Mouse (Mus musculus) brain, embryonic 18.5 days (tissue): ENCODE measurements around the gene Clstn2.

ENCODE experiments used
- DNase-seq: peaks from one replicate; pipeline ENCODE4 v3.0.0-alpha.2; 2012; ENCODE audit warnings: low read depth, low spot score

The Clstn2 gene

DNA sequence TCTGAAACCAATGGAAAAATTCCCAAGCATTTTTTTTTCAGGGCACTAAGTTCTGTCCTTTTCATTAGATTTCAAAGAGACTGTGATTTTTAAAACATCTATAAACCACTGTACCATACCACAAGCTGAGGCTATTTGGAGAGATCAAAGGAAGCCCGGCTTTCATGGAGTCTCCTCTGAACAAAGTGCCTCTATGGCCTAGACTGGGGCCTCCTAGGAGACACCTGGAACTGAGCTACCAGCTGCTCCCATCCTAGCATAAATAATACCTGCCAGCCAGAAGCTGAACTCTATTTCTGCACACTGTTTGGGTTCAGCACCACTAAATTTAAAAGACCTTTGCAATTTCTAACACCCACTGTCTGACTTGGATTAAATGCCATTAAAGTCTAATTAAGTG is 257.2 kb downstream of the Clstn2 start:
- DNase-seq = no peak

DNA sequence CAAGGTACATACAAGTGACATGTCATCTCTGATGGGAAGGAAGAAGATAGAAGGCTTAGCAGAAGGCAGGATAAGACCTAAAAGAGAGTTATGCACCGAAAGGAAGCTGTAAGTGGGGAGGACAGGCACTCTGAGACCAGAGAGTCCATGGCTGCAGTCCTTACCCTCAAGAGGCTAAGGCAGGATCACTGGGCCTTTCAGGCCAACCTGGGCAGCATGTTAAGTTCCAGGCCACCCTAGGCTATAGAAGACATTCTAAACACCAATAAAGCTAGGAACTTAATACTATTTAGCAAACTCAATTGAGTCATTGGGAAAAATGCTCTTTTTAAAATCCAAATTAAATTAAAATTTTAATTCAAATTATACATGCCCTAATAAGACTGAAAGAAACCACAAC is 258.0 kb downstream of the Clstn2 start:
- DNase-seq = no peak

DNA sequence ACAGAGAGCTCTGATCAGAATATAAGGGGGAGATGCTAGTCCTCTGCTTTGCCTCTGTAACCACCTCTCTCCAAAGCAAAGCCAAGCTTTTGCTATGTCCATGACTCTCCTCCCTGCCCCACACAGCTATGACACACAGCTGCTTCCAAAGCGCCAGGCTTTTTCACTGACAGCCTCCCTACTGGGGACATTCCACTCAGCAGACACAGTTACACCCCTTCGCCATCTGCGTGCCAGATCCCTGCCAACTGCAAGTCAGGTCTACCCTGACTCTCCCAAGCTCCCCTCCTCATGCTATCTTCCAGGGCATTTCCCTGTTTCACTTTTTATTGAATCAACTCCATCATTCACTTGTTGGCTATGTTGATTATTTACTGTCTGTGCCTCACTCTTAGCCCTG is 259.1 kb downstream of the Clstn2 start:
- no peak for DNase-seq

DNA sequence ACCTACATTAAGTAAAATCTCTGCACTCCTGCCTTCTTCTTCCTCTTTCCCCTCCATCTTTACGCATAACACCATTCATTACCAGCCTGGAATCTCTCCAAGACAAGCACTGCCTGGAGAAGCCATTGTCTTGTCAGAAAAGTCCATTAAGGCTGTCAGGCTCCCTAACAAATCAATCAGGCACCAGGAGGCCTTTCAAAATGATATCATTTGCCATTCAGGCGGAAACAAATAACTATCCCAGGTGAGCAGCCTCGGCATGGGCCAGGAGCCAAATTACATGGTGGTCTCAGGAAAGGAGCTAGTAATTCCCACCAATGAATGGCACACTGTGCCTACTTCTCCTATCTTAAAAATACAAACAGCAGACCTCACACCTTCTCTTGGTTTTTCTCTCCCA is 260.6 kb downstream of the Clstn2 start:
- DNase-seq = no peak

DNA sequence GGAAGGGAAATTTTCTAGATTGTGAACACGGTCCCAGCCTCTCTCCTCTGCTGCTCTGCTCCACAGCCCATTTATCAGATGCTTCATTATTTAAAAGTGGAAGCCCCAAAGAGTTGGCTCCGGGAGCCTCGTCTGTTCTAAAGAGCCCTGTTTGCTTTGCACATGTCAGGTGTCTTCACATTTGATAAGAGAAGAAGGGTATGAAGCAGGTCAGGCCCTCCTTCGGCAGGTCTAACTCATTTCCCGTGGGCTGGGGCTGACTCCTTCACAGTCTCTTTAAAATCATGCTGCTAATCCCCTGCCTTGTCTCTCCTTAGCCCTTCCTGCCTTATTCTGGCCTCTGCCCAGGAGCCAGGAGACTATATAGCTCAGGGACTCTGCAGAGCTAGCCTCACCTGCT is 263.6 kb downstream of the Clstn2 start:
- no peak for DNase-seq

DNA sequence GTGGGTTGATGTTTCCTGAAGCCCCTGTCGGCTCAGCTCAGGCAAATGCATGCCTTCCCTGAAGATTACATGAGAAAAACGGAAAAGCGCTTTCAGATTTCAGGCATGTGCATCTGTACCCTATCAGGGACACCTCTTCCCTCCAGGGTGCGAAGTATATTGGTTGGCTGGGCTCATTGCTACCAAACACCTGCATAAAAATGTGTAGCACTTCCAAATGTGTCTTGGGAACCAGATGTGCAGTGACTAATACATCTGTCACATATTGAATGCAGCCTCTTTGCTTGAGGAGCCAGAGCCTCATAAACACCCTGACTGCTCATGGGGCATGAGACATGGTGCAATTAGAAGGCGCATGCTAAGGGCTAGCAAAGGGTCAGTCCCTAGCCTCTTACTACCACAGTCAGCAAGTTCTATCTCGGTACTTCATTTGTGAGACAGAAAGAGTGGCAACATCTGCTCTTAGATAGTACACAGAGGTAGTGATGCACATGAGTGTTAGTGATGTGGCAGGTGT is 267.7 kb downstream of the Clstn2 start:
- no peak for DNase-seq

DNA sequence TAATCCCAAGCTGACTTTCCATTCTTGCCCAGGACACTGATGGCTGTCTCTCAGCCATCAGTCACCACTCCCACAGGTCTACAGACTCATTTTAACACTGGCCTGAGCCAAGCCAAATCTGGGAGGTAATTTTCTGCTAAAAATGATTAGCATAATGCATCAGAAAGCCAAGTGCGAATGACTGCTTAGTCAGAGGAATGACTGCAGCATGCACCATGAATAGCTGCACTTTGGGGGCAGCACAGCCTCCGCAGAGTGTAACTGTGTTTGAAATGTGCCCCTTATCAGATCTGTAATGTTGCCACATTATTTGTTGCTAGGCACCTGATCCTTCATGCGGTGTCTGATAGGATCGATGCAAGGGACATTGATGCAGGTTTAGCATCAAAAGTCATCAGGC is 269.9 kb downstream of the Clstn2 start:
- no peak for DNase-seq

DNA sequence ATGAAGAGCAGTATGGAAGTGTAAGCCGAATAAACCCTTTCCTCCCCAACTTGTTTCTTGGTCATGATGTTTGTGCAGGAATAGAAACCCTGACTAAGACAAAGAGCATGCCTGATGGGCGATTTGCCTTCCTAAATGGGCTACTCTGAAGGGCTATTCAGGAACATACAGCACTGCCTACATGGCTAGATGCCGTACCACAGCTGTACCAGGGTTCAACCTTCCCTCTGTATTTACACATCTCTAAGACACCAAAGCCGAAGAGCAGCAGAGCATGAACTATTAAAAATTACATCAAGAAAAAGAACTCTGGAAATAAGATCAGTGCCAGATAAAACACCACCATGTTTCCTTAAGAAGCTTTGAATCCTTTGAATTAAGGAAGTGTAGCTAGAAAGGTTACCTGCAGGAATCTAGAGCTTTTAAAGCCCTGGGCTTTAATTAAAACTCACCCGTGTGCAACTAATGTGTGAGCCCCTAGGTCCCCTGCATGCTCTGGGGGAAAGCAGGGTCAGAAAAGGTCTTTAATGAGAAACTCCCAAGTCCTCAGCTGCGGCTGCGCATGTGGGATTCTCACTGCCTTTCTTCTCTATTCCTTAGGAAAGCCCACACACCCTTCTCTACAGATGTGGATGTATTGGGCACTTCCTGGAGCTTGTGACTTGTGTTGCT is 277.2 kb downstream of the Clstn2 start:
- no peak for DNase-seq

DNA sequence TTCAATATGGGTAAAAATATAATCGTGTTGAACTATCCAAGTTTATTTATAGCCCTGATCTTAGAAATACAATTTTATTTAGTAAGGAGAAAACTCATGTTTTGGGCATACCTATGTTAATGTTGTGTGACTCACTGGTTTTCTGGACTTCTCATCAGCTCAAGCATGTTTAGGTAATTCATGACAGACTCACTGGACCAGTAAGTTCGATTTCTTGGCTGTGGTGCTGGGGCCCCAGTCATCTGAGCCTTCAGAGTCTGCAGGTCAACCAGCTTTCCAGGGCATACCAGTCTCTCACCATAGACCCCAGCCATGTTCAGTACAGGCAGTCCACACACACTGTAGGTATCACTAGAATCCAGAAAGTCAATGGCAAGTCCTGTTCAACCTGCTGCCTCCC is 279.3 kb downstream of the Clstn2 start:
- no peak for DNase-seq

DNA sequence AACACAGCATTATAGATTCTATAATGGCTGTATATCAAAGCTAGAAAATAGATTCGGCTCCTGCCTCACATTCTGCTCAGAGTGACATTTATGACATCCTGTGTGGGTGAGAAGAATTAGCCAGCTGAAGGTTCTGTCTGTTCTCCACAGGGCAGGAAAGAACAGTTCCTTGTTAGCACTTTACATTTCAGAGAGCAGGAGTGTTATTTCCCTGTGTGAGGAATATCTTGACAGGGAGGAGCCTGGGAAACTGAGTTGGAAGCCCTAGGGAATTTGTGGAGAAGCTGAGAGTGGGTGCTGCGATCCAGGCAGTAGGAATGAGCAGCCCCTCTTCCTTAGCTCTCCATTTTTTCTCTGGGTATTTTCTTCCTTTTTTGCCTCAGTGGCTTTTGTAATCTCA is 286.4 kb downstream of the Clstn2 start:
- DNase-seq = no peak

DNA sequence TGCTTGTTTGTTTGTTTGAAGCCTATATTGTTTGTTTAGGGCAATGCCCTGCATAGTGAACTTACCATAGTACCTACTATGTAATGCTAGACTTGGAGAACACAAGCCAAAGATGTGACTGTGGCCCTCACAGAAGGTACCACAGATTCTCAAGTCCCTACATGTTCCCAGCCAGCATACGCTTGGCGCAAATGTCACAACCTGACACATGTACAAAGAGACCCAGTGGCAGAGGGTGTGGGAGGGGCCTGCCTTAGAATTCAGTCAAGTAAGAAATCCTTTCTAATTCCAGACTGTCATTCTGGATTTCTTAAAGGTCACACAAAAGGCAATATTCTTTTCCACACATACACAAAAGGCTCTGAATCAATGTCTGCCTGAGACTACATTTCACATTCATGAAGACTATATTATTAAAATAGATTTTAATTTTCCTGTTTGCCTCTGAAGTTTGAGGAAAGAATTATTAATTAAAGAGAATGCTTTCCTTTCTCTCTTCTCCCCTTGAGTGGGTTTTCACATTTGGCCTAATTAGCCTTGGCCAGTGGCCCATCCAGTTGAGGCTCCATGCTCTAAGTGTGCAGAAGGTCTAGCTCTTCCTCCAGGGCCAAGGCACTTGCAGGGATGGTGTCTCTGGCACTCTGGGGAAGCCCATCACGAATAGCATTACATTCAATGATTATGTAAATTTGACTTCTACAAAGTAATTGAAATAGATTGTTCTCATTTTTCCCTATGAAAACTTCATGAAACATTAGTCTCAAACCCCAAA is 305.1 kb downstream of the Clstn2 start:
- no peak for DNase-seq

DNA sequence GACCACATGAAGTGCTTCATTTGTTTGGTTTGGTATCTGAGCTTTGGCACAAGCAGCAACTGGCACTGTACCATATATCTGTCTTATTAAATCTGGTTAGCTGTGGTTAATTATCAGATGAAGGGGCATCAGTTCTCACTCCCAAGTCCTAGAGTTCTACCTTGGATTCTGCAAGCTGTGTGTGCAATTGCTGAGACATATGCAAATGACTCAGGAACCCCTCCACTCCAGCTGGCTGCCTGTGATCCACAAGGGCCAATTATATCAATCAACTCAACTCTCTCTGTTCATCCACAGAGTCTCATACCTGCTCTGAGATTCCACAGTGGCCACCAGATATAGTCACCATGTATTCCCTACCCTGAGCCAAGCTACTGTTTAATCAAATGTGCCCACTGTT is 315.3 kb downstream of the Clstn2 start:
- DNase-seq = no peak

DNA sequence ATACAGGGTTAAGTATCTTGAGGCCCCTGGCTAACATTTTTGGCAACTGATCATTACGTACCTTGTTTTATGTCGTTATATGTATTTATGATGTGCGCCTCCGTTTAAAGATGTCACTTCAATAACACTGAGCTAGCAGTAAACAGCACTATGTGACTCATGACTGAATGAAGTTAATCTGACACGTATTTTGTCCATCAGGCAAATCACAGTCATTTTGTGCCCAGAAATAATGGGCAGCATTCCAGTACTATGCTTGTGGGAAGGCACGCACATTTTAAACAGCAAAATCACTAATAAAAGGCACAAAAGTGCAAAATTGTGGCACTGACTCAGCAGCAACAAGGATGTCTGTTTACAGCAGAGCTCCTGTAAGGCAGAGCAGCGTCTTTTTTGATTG is 316.0 kb downstream of the Clstn2 start:
- no peak for DNase-seq

DNA sequence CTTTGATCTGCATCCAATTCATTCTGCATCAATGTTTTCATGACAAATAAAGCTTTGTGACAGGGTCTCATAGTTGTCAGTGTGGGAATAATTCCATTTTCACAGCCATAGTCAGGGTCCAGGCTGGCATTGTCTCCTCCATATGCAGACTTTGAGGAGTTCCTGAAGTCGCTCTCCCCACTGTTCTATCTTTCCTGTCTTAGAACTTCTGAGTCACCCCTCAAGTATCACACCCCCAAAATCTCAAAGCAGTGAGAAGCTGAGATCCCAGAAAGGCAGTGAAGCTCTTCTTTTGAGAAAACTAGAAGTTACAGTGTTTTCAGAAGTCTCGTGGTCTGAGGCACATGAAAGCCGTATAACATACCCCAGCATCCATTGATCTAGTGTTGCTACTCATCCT is 320.1 kb downstream of the Clstn2 start:
- DNase-seq = no peak

DNA sequence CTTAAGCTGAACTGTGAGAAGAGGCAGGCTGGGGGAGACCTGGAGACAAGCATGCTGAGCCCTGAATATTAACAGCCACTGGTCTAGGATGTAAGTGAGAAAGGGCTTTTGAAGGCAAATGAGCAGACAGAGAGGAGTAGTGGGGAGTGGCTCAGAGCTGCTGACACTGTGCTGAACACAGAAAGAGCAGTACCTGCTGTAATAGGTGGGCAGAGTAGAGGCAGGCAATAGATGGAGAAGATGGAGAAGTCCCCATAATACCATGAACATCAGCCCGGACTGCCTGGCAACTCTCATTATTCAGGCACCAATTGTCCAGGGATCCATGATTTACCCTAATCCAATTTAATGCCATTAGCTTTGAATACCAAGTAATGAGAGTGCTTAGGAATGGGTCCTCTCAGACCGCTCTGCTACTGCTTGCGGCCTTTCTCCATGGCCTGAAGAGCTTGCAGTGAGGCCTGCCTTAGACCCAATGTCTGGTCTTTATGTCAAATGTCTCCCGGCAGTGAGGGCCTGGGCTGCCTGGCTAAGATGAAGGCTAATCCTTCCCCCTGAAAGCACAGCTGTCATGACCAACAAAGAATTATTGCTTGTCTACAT is 329.0 kb downstream of the Clstn2 start:
- no peak for DNase-seq

DNA sequence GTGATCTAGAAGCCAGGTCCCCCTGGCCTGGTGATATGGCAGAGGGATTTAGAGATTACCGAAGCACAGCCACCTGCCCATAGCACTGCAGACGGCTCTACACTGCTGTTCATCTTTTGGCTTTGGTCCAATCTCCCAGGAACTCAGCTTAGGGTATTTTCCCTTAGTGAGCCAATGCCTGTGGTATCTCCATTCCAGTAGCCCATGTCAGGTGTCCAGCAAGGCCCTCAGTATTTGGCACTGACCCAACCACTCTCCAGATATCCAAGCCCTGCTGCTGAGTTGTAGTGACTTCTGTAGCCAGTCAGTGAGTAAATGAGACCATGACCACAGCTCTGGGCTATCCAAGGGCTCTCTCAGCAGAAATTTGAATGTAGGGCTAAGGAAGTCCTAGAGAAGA is 330.0 kb downstream of the Clstn2 start:
- no peak for DNase-seq

DNA sequence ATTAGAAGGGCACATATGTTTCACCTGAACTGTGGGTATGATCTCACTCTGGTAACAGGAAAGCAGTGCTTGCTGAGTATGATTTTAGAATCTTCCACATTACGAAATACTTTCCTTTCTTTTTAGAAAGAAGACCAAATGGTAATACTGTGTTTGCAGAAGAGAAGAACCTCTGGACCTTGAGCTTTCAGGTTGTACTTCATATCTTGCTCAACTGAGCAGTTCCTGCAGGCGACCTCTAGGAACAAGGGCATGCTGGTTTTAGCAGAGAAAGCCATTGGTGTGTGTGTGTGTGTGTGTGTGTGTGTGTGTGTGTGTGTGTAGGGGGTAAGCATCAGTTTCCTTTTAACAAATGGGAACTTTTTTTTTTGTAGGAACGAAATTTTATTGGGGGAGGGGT is 333.0 kb downstream of the Clstn2 start:
- no peak for DNase-seq

DNA sequence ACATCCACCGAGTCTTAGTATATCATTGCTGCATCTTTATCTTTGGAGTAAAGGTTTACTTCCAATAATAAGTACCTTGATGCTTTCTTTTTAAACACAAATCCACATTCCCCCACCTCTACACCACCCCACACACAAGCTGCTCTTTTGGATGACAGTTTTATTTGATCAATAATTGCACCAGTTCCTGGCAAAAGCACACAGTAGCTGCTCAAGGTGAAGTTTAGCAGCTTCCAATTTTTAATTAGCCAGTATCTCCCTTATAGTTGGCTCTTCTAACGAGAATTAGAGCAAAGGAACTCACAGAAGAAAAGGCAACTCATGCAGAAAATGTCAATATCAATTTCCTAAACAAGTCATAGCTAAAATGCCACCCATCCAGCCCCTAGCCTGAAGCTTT is 334.0 kb downstream of the Clstn2 start:
- no peak for DNase-seq

DNA sequence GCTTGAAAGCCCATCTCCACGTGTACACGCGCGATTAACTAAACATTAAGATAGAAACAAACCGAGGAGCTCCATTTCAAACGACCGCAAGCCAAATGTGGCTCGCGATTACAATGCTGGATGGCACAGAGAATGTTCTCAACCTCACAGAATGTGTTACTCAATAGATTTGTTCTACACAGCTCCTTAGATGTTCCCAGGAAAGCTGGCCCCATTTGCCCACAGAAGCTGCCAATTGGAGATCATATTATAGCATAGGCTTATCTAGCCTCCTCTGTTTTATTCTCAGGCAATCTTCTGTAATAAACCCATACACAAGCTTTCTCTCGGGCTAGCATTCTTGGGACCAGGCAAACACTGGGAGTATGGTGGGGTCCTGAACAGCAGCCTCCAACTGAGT is 334.9 kb downstream of the Clstn2 start:
- DNase-seq = no peak

DNA sequence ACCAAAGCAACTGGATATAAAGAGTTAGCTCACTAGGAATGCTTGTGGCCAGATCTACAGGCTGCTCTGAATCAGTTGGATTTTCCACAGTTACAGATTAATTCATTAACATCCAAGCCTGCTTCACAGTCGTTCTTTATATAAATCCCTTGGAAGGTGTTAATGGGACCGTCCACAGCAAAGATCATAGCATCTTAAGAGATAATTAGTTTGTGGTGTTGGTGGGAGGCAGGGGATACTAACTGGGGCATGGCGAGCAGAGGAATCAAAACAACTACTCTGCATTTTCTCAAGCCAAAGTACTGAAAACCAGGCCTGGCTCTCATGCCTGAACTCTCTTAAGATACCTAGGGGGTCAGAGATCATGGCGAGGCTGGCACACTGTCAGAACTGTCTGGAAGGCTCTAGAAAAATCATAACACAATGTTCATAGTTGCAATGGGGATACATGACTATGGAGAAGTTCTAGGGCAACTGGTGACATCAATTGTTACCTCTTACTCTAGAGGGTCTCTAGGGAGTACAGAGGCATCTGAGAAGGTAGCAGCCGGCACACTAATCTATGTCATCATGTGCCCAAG is 336.2 kb downstream of the Clstn2 start:
- no peak for DNase-seq

DNA sequence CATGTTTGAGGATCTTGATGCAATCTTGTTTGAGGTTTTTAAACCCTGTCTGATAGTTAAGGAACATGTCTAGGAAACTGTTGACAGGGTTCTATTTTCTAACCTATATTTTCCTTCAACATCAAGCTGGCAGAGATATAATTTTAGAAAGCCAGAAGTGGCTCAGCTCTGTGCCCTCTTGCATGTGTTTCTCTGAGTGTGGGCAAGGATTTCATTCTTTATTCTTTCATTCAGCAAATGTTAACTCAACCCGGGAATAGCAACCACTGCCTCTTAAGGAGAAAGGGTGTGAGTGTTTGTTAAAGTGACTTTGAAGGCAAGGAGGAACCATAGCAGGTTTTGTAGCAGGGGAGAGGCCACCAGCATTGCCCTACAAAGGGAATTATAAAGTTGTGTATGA is 337.7 kb downstream of the Clstn2 start:
- no peak for DNase-seq

DNA sequence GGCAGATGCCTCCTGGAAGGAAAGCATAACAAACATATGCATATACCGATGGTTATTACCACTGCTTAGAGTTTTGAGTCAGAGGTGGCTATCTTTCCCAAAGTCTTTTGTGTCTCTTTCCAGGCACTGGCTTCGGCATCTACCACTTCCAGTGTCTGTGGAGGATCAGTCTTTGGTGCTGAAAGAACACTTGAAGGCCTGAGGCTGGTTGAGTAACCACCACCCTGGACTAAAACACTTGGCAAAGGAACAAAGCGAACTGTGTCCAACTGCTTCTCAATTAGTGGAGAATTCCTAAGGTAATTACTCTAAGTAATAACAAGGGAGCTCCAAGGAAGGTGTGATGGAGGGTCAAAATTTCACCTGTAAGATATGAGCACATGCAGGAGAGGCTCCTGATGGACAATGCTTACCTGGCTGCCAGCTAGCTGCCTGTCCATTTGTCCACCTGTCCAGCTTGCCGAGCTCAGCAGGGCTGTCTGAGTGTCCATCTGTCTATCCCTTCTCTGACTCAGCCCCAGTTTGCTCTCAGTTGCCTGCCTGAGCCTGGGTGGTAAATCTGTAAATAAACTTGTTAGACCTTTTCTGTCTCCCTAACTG is 346.1 kb downstream of the Clstn2 start:
- no peak for DNase-seq
